Mouse (Mus musculus): ENCODE data around the gene Pstk. TPM values are rescaled to one million over a fixed set of nuclear protein-coding genes. Genes with fewer than 3 reads are reported as not detected.

Pstk gene
- polyA plus RNA-seq (2012; rRNA removed): 87.9 and 126 TPM in 2 replicates

DNA sequence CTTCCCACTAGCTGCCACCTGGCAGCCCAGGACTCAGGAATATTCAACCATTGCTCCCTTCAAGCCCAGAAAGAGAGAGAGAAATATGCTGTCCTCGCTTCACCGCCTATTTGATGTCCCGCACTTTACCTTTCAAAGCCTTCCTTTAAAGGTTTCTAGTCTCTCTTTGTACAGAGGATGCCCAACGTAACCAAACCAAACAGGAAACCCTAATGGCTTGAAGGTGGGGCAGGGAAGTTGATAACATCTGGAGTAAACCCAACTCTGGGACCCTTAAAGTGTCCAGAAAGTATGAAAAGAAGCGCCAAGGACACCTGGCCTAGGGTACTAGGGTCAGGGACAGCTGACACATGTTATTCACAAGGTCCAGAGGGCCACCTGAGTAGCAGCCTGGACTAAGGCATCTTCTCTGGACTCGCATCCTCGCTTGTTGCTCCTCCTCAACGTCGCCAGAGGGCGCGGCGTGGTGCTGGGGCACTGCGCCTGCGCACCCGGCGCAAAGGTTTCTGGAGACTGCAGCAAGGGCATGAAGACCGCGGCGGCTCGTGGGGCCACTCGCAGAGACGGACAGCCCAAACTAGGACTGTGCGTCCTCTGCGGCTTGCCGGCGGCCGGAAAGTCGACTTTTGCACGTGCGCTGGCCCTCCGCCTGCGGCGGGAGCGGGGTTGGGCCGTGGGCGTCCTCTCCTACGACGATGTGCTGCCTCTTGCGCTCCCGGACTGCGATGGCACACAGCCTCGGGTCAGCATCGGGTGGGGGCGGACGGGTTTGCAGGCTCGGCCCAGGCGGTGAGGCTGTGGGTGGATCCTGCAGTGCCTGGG, at the start of gene Pstk:
Gene Pstk, plus strand, starts transcription at position 494 of the 822 bp plus-strand sequence.

DNA sequence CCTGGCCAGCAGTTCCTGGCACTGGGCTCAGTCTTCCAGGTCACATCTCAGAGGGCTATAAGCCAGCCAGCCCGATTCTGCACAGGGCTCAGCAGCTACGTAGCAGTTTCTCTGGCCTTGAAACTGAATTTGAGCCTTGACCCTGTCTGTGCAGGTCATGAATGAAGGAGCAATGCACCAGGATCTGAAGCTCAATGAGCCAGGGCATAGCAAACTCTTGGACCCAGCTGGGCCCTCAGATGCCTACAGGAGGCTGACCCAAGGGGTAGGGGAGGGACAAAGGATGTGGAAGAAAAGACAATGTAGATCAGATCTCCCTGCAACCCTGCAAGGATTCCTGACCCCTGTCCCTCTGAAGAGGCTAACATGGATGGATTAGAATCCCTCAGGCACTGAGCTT, 48.7 kb upstream of the Pstk start, which contains the start of gene Cuzd1:
Gene Cuzd1, minus strand, starts transcription at position 101 of the 400 bp plus-strand sequence.

DNA sequence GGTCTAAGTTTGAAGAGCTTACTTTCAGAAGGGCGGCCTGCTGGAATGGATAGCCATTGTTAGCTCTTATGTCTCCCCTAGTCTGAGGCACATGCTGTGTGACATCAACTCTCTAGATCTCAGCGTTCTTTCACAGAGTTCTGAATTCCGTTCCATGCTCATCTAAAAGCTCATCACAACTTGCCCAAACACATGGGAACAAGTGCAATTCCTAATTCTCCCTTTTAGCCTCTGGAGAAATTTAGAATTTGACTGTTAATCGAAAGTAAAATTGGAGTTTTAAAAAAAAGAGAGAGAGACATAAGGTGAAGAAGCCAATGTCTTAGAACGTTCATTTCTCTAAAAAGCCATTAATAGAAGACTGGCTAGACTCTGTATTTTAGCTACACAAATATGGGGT, 41.5 kb upstream of the Pstk start, which contains the start of gene Fam24b:
Gene Fam24b, minus strand, starts transcription at position 101 of the 400 bp plus-strand sequence.

DNA sequence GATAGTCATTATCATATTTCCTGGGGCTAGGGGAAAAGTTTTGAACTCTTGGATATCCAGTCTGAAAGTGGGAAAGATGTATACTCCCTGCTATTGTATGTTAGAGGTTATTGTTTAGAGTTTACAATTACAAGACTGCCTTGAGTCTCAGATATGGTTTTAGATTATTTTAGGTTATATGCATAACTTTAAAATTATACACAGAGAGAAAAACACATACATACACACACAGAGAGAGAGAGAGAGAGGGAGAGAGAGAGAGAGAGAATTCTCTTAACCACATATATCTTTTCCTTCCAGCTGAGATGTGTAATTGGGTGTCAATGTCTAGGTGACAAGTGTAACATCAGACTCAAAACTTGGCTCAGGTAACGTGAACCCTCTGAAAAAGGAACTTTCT, 37.4 kb upstream of the Pstk start, which contains the start of gene Fam24a:
Gene Fam24a, plus strand, starts transcription at position 301 of the 400 bp plus-strand sequence.

DNA sequence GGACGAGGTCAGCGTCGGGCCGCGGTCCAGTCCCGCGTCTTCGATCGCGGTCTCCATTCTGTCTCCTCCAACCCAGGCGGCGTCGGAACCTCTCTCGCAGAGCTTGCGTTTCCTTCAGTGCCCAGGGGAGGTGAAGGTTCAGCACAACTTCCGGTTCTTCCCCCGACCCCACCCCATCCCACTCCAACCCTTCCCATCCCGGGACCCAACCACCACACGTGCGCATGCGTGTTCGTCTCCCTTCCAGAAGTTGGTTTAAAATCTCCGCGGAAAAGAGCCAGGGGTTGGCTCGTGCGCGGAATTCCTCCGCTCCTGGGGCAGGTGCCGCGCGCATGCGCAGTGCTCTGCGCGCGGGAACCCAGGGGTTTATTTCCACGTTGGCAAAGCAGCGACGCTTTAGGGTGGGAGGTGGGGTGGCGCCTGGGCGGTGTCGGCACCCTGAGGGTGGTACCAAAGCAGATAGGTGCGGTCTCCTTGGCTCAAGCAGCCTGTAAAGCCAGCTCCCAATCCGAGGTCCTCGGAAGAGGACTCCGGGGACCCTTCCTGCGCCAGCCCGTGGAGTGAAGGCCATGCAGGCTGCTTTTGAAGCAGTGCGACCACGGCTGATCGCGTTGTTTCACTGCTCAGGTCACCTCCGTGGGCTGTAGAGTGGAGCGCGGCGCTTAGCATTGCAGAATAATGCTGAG, 8.2 kb upstream of the Pstk start, which contains the start of gene 2310057M21Rik:
Gene 2310057M21Rik, minus strand, starts transcription at position 145 of the 686 bp plus-strand sequence.

DNA sequence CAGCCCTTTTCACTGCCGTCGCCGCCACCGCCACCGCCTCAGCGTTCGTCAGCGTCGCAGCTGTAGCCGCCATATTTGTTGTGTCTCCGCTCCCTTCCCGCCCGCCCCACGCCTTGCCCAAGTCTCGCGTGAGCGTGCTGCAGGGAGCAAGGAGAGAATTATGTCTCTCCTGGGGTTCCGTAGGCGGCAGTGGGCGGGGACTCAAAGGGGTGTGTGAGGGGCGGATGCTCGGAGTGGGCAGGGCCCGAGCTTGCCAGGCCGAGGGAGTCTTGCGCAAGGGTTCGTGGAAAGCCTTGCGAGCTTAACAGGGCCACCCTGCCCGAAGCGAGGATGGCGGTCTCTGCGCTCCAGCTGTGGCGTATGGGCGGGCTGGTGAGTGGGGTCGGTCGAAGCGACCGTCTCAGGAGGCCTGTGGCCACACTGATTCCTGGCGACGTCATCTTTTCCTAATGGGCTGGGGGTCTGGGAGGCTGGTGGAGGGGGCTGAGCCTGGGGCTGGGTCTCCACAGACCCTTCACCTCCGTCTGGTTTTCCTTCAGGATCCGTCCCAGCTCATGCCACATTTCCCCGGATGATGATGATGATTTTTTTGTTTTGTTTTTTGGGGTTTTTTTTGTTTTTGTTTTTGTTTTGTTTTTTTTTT, 39.6 kb downstream of the Pstk start, which contains the start of the genes Ikzf5 and Acadsb:
Gene Ikzf5, minus strand, starts transcription at position 106 of the 643 bp plus-strand sequence.
Gene Acadsb, plus strand, starts transcription at position 186 of the 643 bp plus-strand sequence.

Other genes starting within 250 kb of the Pstk start
- not detected in 2 replicates for gene 4933402N03Rik, start 224.8 kb upstream of the Pstk start, polyA plus RNA-seq (2012; rRNA removed)
- gene 5430419D17Rik, start 196.7 kb upstream of the Pstk start, polyA plus RNA-seq (2012; rRNA removed): 1.8 and 2.8 TPM in 2 replicates
- 1.4 TPM in 2 replicates for gene Cuzd1, start 48.8 kb upstream of the Pstk start, polyA plus RNA-seq (2012; rRNA removed)
- not detected in 2 replicates for gene Fam24b, start 41.6 kb upstream of the Pstk start, polyA plus RNA-seq (2012; rRNA removed)
- gene Fam24a, start 37.3 kb upstream of the Pstk start, polyA plus RNA-seq (2012; rRNA removed): not detected in 2 replicates
- gene 2310057M21Rik, start 8.4 kb upstream of the Pstk start, polyA plus RNA-seq (2012; rRNA removed): 6.0 and 6.9 TPM in 2 replicates
- 9.1 and 14.0 TPM in 2 replicates for gene Ikzf5, start 39.4 kb downstream of the Pstk start, polyA plus RNA-seq (2012; rRNA removed)
- 8.6 and 9.4 TPM in 2 replicates for gene Acadsb, start 39.5 kb downstream of the Pstk start, polyA plus RNA-seq (2012; rRNA removed)
- gene Hmx3, start 171.7 kb downstream of the Pstk start, polyA plus RNA-seq (2012; rRNA removed): not detected in 2 replicates
- gene Hmx2, start 177.6 kb downstream of the Pstk start, polyA plus RNA-seq (2012; rRNA removed): not detected in 2 replicates
- gene Bub3, start 189.1 kb downstream of the Pstk start, polyA plus RNA-seq (2012; rRNA removed): 59.4 and 83.5 TPM in 2 replicates